Mouse (Mus musculus) forebrain, embryonic 12.5 days (tissue): ENCODE data around the gene Trib3. TPM values are rescaled to one million over a fixed set of nuclear protein-coding genes. Genes with fewer than 3 reads are reported as not detected.

Experiments used
- ATAC-seq: fragments of 200-750 bp; cut with Nextera tagmentation; 2 replicates; pipeline ENCODE4 v1.8.0; 2017; ENCODE audit warnings: moderate TSS enrichment; ENCODE audit not compliant: low FRiP score
- H3K27ac ChIP-seq: fragments of 300-500 bp; sonication (generic); 2 replicates; pipeline ENCODE4 v1.5.1; 2016; ENCODE audit warnings: mild to moderate bottlenecking
- H3K27me3 ChIP-seq: fragments of 300-500 bp; sonication (generic); 2 replicates; pipeline ENCODE4 v1.6.1; 2016; ENCODE audit warnings: mild to moderate bottlenecking
- H3K36me3 ChIP-seq: fragments of 300-500 bp; sonication (generic); replicated peaks from 2 replicates; pipeline ENCODE4 v1.6.1; 2016; ENCODE audit warnings: mild to moderate bottlenecking
- H3K4me1 ChIP-seq: fragments of 300-500 bp; sonication (generic); 2 replicates; pipeline ENCODE4 v1.6.1; 2016
- H3K4me2 ChIP-seq: fragments of 300-500 bp; sonication (generic); 2 replicates; pipeline ENCODE4 v1.6.1; 2016; ENCODE audit warnings: mild to moderate bottlenecking, moderate library complexity
- H3K4me3 ChIP-seq: fragments of 300-500 bp; sonication (generic); replicated peaks from 2 replicates; pipeline ENCODE4 v1.5.1; 2016; ENCODE audit warnings: mild to moderate bottlenecking
- H3K9ac ChIP-seq: fragments of 300-500 bp; sonication (generic); 2 replicates; pipeline ENCODE4 v1.6.1; 2016; ENCODE audit warnings: mild to moderate bottlenecking
- H3K9me3 ChIP-seq: fragments of 300-500 bp; sonication (generic); 2 replicates; pipeline ENCODE4 v1.6.1; 2016
- WGBS: fragments of 180-500 bp; shearing (Covaris S2); methylation state at CpG from one replicate; pipeline ENCODE4 v1.1.7; 2016; 5-methylcytosine and 5-hydroxymethylcytosine counted together
- polyA plus RNA-seq: library from polyadenylated mRNA; unstranded; fragments of >200 nt; fragmentation: Nextera tagmentation; extraction: Ambion mirVana; gene quantifications from 2 replicates; pipeline ENCODE4 v1.2.1, GENCODE M21; 2016

Gene Trib3
- polyA plus RNA-seq, 1 experiment from 2014 or later = 2.8 TPM

DNA sequence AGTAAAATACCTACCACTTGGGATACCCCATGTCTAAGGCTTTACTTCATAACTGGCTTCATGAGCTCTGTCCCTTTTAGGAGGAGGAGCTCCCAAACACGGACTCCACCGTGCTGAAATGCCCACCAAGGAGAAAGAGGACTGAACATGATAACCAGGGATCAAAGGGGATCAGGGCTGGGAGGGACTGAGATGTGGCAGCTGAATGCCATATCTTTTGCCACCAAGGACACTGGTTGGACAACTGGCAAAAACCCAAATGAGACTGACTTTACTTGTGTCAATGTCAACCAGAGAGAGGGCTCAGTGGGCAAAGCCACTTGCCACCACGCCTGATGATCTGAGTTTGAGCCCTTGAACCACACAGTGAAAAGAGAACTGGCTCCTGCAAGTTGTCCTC lies 19.0 kb downstream of the Trib3 start:
- Histone ChIP-seq H3K9ac (no peak overlapping the region), H3K4me3 (no peak overlapping the region), H3K4me1 (no peaks in the 10 kb centered on the region), H3K27me3 (no peaks in the 10 kb centered on the region), H3K27ac (no peak overlapping the region), H3K36me3 (peaks cover 96% of the 10 kb centered on the region), H3K4me2 (no peak overlapping the region), H3K9me3 (no peaks in the 10 kb centered on the region)
- 98% methylated on average over 3 of the region's 3 CpGs for WGBS
- no peak for ATAC-seq

DNA sequence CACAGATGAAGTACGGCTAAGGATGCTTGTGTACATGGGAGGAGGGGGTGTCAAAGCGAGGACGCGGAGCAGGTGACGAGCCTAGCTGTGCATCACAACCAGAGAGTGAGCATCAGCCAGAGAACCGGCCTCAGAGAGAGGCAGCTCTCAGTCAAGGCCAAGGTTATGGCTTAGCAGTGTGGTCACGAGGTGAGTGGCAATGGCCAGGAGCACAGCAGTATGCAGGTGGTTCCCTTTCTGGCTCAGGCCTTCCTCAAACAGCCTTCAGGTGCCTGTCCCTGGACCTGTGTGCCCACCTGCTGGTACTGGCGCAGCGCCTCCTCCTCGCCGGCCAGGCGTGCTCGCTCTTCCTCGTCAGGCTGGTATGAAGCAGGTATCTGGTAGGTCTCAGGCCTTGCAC lies 19.9 kb downstream of the Trib3 start:
- Histone ChIP-seq H3K36me3 (peaks cover 96% of the 10 kb centered on the region), H3K9me3 (no peaks in the 10 kb centered on the region), H3K9ac (no peak overlapping the region), H3K27me3 (no peaks in the 10 kb centered on the region), H3K4me1 (no peaks in the 10 kb centered on the region), H3K4me3 (no peak overlapping the region), H3K4me2 (no peak overlapping the region), H3K27ac (no peak overlapping the region)
- WGBS = 97% methylated on average over 14 of the region's 14 CpGs
- ATAC-seq = no peak

DNA sequence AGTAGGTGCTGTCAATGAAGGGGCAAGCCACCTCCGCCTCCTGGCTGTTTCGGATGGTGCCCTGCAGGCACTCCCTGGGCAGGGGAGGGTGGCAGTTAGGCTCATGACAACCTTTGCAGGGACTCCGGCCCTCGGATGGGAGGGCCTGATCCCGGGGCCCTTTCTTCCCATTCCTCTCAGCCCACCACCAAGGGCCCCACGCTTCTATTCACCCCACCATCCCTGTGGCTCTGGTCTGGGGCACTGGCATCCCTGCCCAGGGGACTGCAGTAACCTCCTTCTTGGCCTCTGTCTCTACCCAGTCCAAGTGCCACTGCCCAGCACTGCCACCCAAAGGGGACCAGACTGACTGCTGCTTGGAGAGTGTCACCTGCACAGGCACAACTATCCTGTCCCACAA lies 21.6 kb downstream of the Trib3 start:
- Histone ChIP-seq H3K4me3 (no peak overlapping the region), H3K27ac (no peak overlapping the region), H3K9ac (no peak overlapping the region), H3K4me1 (no peaks in the 10 kb centered on the region), H3K36me3 (peaks cover 94% of the 10 kb centered on the region), H3K27me3 (no peaks in the 10 kb centered on the region), H3K9me3 (no peaks in the 10 kb centered on the region), H3K4me2 (no peak overlapping the region)
- 96% methylated on average over 6 of the region's 6 CpGs for WGBS
- no peak for ATAC-seq

DNA sequence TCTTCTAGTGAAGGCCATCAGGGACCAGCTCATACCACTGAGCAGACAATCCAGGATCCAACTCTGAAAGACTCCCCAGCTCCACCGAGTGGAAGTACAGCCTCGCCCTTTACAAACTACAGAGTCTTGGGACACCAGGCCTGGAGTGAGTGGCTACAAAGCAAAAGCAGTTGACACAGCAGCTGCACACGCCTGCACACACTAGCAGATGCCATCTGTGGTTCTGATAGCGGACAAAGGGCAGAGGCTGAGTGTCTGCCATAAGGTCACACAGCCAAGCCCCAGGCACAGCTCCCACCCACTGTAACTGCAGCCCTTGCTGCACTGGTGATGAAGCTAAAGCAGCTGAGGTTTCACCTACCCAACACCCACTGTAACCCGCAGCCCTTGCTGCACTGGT lies 22.3 kb downstream of the Trib3 start:
- Histone ChIP-seq H3K36me3 (peaks cover 94% of the 10 kb centered on the region), H3K27ac (no peak overlapping the region)

DNA sequence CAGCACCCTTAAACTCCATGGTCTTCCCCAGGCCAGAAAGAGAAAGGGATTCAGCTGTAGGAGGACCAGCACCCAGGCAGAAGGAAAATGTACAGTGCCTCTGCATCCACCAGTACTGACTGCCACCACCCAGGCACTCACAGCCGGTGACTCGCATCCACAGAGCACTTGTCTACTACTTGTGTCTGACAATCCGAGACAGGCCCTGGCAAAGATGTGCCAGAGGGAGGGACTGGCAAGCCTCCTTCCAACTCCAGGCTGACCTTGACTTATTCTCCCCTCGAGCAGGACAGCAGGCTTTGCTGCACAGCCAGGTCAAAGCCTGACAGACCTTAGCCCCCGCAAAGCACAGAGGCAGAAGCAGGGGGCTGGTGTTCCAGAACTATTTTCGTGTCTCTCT lies 26.8 kb downstream of the Trib3 start:
- ATAC-seq = no peak
- WGBS = 88% methylated on average over 6 of the region's 6 CpGs
- Histone ChIP-seq H3K36me3 (peaks cover 94% of the 10 kb centered on the region), H3K4me1 (no peaks in the 10 kb centered on the region), H3K27ac (no peak overlapping the region), H3K4me3 (no peak overlapping the region), H3K4me2 (no peak overlapping the region), H3K9me3 (no peaks in the 10 kb centered on the region), H3K27me3 (no peaks in the 10 kb centered on the region), H3K9ac (no peak overlapping the region)

More for the DNA sequence above, 22.3 kb downstream of the Trib3 start:
- H3K4me2 ChIP-seq = no peak overlapping the region
- no peaks in the 10 kb centered on the region for H3K4me1 ChIP-seq
- no peaks in the 10 kb centered on the region for H3K9me3 ChIP-seq
- no peak overlapping the region for H3K4me3 ChIP-seq
- H3K9ac ChIP-seq = no peak overlapping the region
- no peaks in the 10 kb centered on the region for H3K27me3 ChIP-seq
- 94% methylated on average over 5 of the region's 5 CpGs for WGBS
- no peak for ATAC-seq

DNA sequence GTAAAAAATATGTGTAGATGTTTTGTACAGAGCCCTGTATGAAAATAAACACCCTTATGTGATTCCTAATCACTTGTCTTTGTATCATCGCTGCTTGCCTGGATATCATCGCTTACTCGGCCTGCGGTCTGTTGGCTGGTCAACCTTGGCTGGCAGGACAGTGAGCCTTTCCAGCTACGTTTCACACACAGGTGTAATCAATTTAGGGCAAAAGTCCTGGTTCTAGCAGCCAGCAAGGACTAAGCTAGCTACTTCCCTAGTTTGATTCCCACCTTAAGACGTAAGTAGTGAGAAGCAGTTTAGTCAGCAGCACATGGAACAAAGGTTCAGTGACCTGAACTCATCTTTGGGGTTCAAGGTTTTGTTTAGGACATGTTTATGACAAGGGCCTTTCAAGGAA lies 29.9 kb downstream of the Trib3 start:
- Histone ChIP-seq H3K27me3 (no peaks in the 10 kb centered on the region), H3K4me1 (no peaks in the 10 kb centered on the region), H3K36me3 (peaks cover 95% of the 10 kb centered on the region), H3K9me3 (no peaks in the 10 kb centered on the region), H3K9ac (no peak overlapping the region), H3K27ac (no peak overlapping the region), H3K4me3 (no peak overlapping the region), H3K4me2 (no peak overlapping the region)
- 89% methylated on average over 6 of the region's 6 CpGs for WGBS
- ATAC-seq = no peak

DNA sequence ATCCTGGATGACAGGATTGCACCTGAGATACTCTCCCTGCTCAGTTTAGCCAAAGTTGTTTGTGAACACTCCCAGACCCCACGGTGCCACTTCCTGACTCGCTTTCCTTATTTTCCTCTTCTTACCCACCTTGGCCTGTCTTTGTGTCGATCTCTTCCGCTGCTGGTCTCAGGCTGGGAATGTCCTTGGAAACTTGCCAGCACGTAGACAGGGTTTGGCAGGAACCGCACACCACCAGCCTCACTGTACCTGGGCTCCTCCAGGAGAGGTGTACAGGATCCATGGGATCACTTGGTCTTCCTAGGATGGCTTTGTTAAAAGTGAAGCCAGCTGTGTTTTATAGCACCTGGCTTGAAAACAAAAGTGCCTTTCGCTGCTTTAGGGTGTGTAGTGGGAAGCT lies 30.8 kb downstream of the Trib3 start:
- ATAC-seq = no peak
- WGBS = 90% methylated on average over 7 of the region's 7 CpGs

DNA sequence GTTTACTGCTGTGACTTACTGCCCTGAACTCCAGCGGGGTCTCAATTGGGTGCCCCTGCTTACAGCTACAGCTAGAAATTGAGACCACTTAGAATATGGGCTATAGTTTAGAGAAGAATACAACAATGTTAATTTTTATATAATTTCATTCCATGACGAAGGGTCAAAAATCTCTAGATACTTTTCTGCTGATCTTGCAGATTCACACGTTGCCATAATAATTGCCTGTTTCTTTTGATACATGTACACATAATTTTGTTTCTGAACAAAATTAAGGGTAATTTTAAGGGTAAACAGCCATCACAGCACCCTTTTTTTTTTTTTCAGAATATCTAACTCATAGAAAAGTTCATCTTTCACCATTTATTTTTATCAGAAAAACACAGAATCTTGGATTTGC lies 36.6 kb downstream of the Trib3 start:
- H3K9ac ChIP-seq = no peak overlapping the region
- H3K4me3 ChIP-seq = no peak overlapping the region
- H3K4me1 ChIP-seq = no peaks in the 10 kb centered on the region
- 94% methylated on average over 3 of the region's 3 CpGs for WGBS
- no peak overlapping the region for H3K4me2 ChIP-seq
- no peak for ATAC-seq
- H3K27ac ChIP-seq = no peak overlapping the region
- no peaks in the 10 kb centered on the region for H3K9me3 ChIP-seq
- no peaks in the 10 kb centered on the region for H3K27me3 ChIP-seq
- peaks cover 88% of the 10 kb centered on the region for H3K36me3 ChIP-seq

More for the DNA sequence above, 30.8 kb downstream of the Trib3 start:
- Histone ChIP-seq H3K4me2 (no peak overlapping the region), H3K27me3 (no peaks in the 10 kb centered on the region), H3K9ac (no peak overlapping the region), H3K4me3 (no peak overlapping the region), H3K27ac (no peak overlapping the region), H3K9me3 (no peaks in the 10 kb centered on the region), H3K4me1 (no peaks in the 10 kb centered on the region), H3K36me3 (peaks cover 95% of the 10 kb centered on the region)

DNA sequence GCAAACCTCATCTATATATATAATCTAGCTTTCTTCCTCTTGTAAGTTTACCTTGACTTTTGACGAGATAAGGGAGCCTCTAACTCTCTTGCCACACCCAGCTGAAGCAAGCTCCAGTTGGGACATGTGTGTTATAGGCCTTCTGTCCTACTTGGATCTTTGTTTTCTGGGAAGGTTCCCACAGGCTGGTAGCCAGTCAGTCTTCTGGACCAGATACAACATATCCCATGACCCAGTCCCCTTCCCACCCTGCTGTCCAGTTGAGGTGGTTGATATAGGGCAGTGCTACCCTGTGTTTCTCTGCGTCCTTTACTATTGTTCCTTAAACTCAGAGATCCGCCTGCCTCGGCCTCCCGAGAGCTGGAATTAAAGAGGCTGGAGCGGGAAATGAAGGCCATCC lies 38.4 kb downstream of the Trib3 start:
- peaks cover 75% of the 10 kb centered on the region for H3K36me3 ChIP-seq
- WGBS = 96% methylated on average over 6 of the region's 6 CpGs
- no peak for ATAC-seq
- H3K27ac ChIP-seq = no peak overlapping the region
- no peak overlapping the region for H3K4me2 ChIP-seq
- H3K27me3 ChIP-seq = no peaks in the 10 kb centered on the region
- H3K4me3 ChIP-seq = no peak overlapping the region
- no peak overlapping the region for H3K9ac ChIP-seq
- H3K4me1 ChIP-seq = no peaks in the 10 kb centered on the region
- H3K9me3 ChIP-seq = no peaks in the 10 kb centered on the region

DNA sequence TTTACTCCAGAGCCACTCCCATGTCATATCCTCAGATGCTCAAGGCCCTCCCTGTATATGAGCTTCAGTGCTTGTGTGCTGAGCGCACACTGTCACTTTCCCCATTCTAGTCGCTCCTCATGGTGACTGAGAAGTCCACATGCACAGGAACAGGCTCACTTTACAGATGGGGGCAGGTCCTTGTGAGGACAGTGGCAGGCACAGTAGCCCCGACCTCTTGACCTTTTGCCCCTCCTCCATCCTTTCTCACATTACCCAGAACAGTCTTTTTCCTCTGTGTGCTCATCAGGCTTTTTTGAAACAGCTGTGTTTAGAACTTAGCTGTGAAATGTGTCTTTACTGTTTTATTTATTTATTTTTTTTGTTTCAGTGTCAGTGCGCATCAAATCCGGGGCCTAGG lies 40.1 kb downstream of the Trib3 start:
- peaks cover 59% of the 10 kb centered on the region for H3K36me3 ChIP-seq
- no peak overlapping the region for H3K4me3 ChIP-seq
- H3K27ac ChIP-seq = no peak overlapping the region
- no peak for ATAC-seq
- no peaks in the 10 kb centered on the region for H3K4me1 ChIP-seq
- WGBS = 76% methylated on average over 5 of the region's 5 CpGs
- no peaks in the 10 kb centered on the region for H3K9me3 ChIP-seq
- no peaks in the 10 kb centered on the region for H3K27me3 ChIP-seq
- H3K4me2 ChIP-seq = no peak overlapping the region
- no peak overlapping the region for H3K9ac ChIP-seq

DNA sequence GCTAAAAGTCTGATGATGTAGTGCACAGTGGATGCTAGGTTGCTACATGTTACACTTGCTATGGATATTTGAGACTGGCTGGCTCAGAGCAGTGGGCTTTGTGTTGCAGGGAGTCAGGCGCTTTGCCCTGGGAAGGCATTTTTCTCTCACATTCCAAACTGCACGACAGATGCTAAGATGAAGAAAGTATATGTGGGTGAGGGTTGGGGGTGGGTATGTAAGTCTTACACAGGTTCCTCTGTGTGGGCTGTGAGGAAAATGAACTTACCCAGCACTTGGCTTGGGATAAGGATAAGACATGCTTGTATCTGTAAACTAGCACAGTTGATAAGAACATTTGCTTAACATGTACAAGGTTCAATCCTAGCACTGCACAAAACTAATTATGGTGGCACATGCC lies 41.0 kb downstream of the Trib3 start:
- Histone ChIP-seq H3K4me3 (no peak overlapping the region), H3K4me2 (no peak overlapping the region), H3K36me3 (peaks cover 50% of the 10 kb centered on the region), H3K9me3 (no peaks in the 10 kb centered on the region), H3K4me1 (no peaks in the 10 kb centered on the region), H3K9ac (no peak overlapping the region), H3K27me3 (no peaks in the 10 kb centered on the region), H3K27ac (no peak overlapping the region)
- 80% methylated on average over 2 of the region's 2 CpGs for WGBS
- ATAC-seq = no peak

DNA sequence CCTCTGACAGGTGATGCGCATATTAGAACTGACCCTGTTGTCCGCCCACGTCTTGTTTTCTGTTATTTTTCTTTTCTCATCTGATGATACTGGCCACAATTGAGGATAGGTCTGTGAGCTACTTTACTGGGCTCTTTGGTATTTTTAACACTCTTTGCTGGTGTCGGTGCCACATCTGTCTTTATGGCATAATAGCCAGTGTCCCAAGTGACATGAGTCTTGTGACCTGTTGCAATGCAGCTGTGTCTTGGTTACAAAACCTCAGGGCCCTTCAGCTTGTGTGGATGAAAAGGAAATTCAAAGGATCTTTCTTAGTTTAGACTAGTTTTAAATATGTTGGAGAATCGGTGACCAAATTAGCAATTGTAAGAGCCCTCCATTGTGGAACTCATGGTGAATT lies 49.3 kb downstream of the Trib3 start:
- Histone ChIP-seq H3K27me3 (no peaks in the 10 kb centered on the region), H3K9ac (peak overlapping the region; percentile 82), H3K27ac (no peak overlapping the region), H3K4me1 (peaks cover 22% of the 10 kb centered on the region), H3K9me3 (no peaks in the 10 kb centered on the region), H3K4me3 (peak overlapping the region; percentile 69), H3K36me3 (no peaks in the 10 kb centered on the region), H3K4me2 (peak overlapping the region; percentile 60)
- ATAC-seq = no peak
- WGBS = 36% methylated on average over 5 of the region's 5 CpGs

DNA sequence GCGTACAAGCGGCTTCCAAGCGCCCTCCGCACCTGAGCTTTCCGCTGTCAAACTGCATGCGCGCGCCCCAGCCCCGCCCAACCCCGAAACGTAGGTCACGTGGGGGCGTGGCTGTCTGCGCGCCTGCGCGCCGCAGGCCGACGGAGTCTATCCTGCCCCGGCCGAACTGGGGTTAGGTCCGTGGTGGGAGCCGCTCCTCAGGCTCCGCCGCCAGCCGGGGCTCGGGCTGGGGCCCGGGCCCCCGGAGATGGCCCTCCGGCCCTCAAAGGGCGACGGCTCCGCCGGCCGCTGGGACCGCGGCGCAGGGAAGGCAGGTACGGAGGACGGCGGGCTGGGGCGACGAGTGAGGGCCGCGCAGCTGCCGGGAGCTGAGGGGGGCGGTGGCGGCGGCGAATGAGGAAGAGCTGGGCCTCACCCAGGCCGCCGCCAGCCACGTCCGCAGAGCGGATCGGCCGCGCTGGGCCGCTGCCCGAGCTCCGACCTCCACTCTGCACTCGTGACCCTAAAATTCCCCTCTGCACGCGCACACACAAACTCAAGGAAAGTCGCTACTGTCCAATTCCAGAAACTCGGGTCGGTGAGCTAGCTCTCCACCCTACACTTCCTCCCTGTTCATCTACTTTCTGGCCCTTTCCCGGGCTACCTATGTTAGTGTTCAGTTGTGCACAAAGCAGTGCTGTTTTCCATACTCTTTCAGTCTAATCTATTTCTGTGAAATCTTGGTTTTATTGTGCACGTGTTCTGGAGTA lies 49.9 kb downstream of the Trib3 start, which contains the start of gene Tbc1d20:
Tbc1d20 (plus strand) TSS at position 102 of the 749 bp plus-strand sequence.
- peak within 1 kb of the TSS; percentile 69 for H3K4me3 ChIP-seq
- ATAC-seq = peak; percentile 98
- H3K27ac ChIP-seq = peak within 1 kb of the TSS; percentile 75
- peaks cover 22% of the 10 kb centered on the region for H3K4me1 ChIP-seq
- no peaks in the 10 kb centered on the region for H3K27me3 ChIP-seq
- H3K36me3 ChIP-seq = no peaks in the 10 kb centered on the region
- under 1% methylated on average over 70 of the region's 70 CpGs for WGBS
- peak within 1 kb of the TSS; percentile 60 for H3K4me2 ChIP-seq
- no peaks in the 10 kb centered on the region for H3K9me3 ChIP-seq
- peak within 1 kb of the TSS; percentile 82 for H3K9ac ChIP-seq
